Mouse (Mus musculus) thymus, adult 2 months (tissue): ENCODE measurements around the gene Gm17783. TPM values are rescaled to one million over a fixed set of nuclear protein-coding genes. Genes with fewer than 3 reads are reported as not detected.

ENCODE experiments used
- DNase-seq: peaks from one replicate; pipeline ENCODE4 v3.0.0; 2021
- H3K27ac ChIP-seq: fragments of 200-500 bp; 2 replicates; pipeline ENCODE4 v1.5.1; 2012; ENCODE audit warnings: low read length, control low read depth; ENCODE audit not compliant: control insufficient read depth, insufficient read depth
- H3K27me3 ChIP-seq: fragments of 200-500 bp; 2 replicates; pipeline ENCODE4 v1.6.1; 2012; ENCODE audit warnings: mild to moderate bottlenecking, low read length, moderate library complexity, mixed read lengths; ENCODE audit not compliant: control insufficient read depth, insufficient read depth
- H3K36me3 ChIP-seq: fragments of 200-500 bp; 2 replicates; pipeline ENCODE4 v1.6.1; 2012; ENCODE audit warnings: mild to moderate bottlenecking, low read length, moderate library complexity; ENCODE audit not compliant: control insufficient read depth, insufficient read depth
- H3K4me1 ChIP-seq: fragments of 200-500 bp; replicated peaks from 2 replicates; pipeline ENCODE4 v1.6.1; 2012; ENCODE audit warnings: low read length; ENCODE audit not compliant: control insufficient read depth, insufficient read depth
- H3K4me3 ChIP-seq: fragments of 200-500 bp; 2 replicates; pipeline ENCODE4 v1.5.1; 2012; ENCODE audit warnings: mild to moderate bottlenecking, low read length, control low read depth, moderate library complexity; ENCODE audit not compliant: control insufficient read depth, insufficient read depth
- CTCF ChIP-seq: fragments of 200-500 bp; IDR thresholded peaks from 2 replicates; pipeline ENCODE4 v1.5.1; 2012; ENCODE audit warnings: mild to moderate bottlenecking, control low read depth, low read length, moderate library complexity, borderline replicate concordance; ENCODE audit not compliant: control insufficient read depth, poor library complexity, insufficient read depth; ENCODE audit errors: extremely low read depth
- POLR2A ChIP-seq: fragments of 200-500 bp; IDR thresholded peaks from 2 replicates; pipeline ENCODE4 v1.6.1; 2012; ENCODE audit warnings: mild to moderate bottlenecking, low read length, control low read depth, moderate library complexity; ENCODE audit not compliant: control insufficient read depth, poor library complexity, insufficient read depth; ENCODE audit errors: extremely low read depth
- WGBS: fragments of 180-500 bp; shearing (Covaris S2); methylation state at CpG from one replicate; pipeline ENCODE4 v1.1.7; 2018; 5-methylcytosine and 5-hydroxymethylcytosine counted together
- polyA plus RNA-seq: library from polyadenylated mRNA; depleted of rRNA; stranded (reverse); fragments of >200 nt; gene quantifications from 2 replicates; pipeline ENCODE4 v1.2.3, GENCODE M21; 2012; rRNA removed

Gm17783 gene
- polyA plus RNA-seq: not detected in 2 replicates

DNA sequence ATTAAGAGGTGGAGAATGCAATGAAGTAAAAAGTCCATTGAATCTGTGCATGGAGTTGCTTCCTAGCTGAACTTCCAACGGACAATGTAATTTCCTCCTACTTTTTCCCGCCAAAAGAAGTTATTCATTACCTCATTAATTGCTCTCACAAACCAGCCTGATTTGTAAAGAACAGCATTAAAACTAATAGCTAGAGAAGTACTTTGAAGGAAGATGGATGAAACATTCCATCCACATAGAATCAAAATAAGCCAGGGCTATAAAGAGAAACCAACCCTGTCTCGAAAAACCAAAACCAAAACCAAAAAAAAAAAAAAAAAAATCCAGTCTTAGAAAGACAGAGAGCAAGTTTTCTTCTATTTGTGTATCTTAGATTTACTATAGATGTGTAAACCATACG is at the start of gene Gm17783:
Gm17783 (minus strand) TSS at position 101 of the 400 bp plus-strand sequence.
- no peaks in the 10 kb centered on the region for H3K27me3 ChIP-seq
- no peaks in the 10 kb centered on the region for H3K4me1 ChIP-seq
- TF ChIP-seq POLR2A: no peak
- TF ChIP-seq CTCF: no peak
- no peak for DNase-seq
- no peaks in the 10 kb centered on the region for H3K36me3 ChIP-seq
- H3K27ac ChIP-seq: no peak within 1 kb of the TSS
- H3K4me3 ChIP-seq: no peak within 1 kb of the TSS
- 72% methylated on average over 4 of the region's 4 CpGs for WGBS

- DNase-seq: no peak
- Histone ChIP-seq H3K27me3 (no peaks in the 10 kb centered on the region), H3K27ac (no peak overlapping the region), H3K4me1 (no peaks in the 10 kb centered on the region), H3K4me3 (no peak overlapping the region), H3K36me3 (no peaks in the 10 kb centered on the region)
- 63% methylated on average over 12 of the region's 12 CpGs for WGBS
- TF ChIP-seq POLR2A (no peak), CTCF (no peak)
These were observed 48.0 kb upstream of the Gm17783 start for GRCm38 (mm10) chr16:45579883-45580282.

DNA sequence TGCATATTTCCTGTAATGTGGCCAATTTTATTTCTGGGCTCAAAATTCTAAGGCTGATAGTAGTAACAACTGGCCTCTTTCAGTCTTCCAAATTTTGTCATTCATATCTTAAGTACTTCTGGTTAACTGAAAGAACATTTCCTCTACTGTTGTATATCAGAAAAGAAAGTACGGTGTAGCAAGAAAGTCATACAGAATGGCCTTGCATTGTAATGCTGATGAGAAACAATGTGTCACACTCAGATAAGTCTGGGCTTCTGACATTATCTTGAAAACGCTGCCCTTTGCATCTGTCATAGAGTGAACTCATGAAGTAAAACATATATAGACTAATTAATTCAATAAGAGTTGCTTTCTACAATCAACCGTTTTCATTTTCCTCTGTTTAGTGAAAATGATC is 40.5 kb upstream of the Gm17783 start:
- no peak overlapping the region for H3K27ac ChIP-seq
- 91% methylated on average over 3 of the region's 3 CpGs for WGBS
- no peak overlapping the region for H3K4me3 ChIP-seq
- TF ChIP-seq CTCF (no peak), POLR2A (no peak)
- DNase-seq: no peak
- no peaks in the 10 kb centered on the region for H3K27me3 ChIP-seq
- H3K4me1 ChIP-seq: no peaks in the 10 kb centered on the region
- H3K36me3 ChIP-seq: no peaks in the 10 kb centered on the region

- DNase-seq: no peak
- no peak overlapping the region for H3K27ac ChIP-seq
- no peak overlapping the region for H3K4me3 ChIP-seq
- no peaks in the 10 kb centered on the region for H3K4me1 ChIP-seq
- no peak for TF ChIP-seq POLR2A
- TF ChIP-seq CTCF: no peak
- no peaks in the 10 kb centered on the region for H3K36me3 ChIP-seq
- no peaks in the 10 kb centered on the region for H3K27me3 ChIP-seq
- 23% methylated on average over 3 of the region's 3 CpGs for WGBS
These were observed 29.9 kb upstream of the Gm17783 start for GRCm38 (mm10) chr16:45561747-45562146.

GRCm38 (mm10) chr16:45551579-45551978 is 19.7 kb upstream of the Gm17783 start:
- no peak for DNase-seq

DNA sequence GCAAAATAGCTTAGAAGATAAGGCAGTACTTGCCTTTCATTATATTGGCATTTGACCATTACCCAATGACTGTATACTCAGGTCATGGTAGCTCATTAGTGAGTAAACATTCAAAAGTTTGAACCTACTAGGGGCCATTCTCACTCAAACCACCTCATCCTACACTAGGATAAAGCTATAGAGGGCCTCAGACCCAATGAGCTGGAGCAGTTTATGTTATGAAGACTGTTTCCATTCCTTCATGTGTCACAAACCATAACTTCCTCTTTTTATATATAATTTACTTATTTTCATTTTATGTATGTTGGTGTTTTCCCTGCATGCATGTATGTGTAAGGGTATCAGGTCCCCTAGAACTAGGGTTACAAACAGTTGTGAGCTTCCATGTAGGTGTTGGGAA is 16.1 kb upstream of the Gm17783 start:
- TF ChIP-seq CTCF: no peak
- TF ChIP-seq POLR2A: no peak
- no peak for DNase-seq
- Histone ChIP-seq H3K36me3 (no peaks in the 10 kb centered on the region), H3K27me3 (no peaks in the 10 kb centered on the region), H3K4me3 (no peak overlapping the region), H3K4me1 (no peaks in the 10 kb centered on the region), H3K27ac (no peak overlapping the region)

More at GRCm38 (mm10) chr16:45551579-45551978, 19.7 kb upstream of the Gm17783 start:
- Histone ChIP-seq H3K36me3 (no peaks in the 10 kb centered on the region), H3K4me1 (no peaks in the 10 kb centered on the region), H3K27ac (no peak overlapping the region), H3K27me3 (no peaks in the 10 kb centered on the region), H3K4me3 (no peak overlapping the region)
- no peak for TF ChIP-seq POLR2A
- no peak for TF ChIP-seq CTCF
- 88% methylated on average over 2 of the region's 2 CpGs for WGBS

- 17% methylated on average over 3 of the region's 3 CpGs for WGBS
These were observed 12.5 kb upstream of the Gm17783 start for GRCm38 (mm10) chr16:45544341-45544740.

More at GRCm38 (mm10) chr16:45544341-45544740, 12.5 kb upstream of the Gm17783 start:
- Histone ChIP-seq H3K36me3 (no peaks in the 10 kb centered on the region), H3K4me1 (no peaks in the 10 kb centered on the region), H3K4me3 (no peak overlapping the region), H3K27me3 (no peaks in the 10 kb centered on the region), H3K27ac (no peak overlapping the region)
- DNase-seq: peak; percentile 14
- TF ChIP-seq CTCF (no peak), POLR2A (no peak)
